Mouse (Mus musculus) cortical plate, adult 2 months (tissue): Measurements from ENCODE around the gene Klre1.

Experiments used
- CTCF ChIP-seq: fragments of 200-500 bp; IDR thresholded peaks from 2 replicates; pipeline ENCODE4 v1.5.1; 2011; ENCODE audit warnings: mild to moderate bottlenecking, control low read depth, low read length; ENCODE audit not compliant: insufficient read depth; ENCODE audit errors: extremely low read depth
- POLR2A ChIP-seq: fragments of 200-500 bp; IDR thresholded peaks from 2 replicates; pipeline ENCODE4 v1.6.1; 2011; ENCODE audit warnings: mild to moderate bottlenecking, low read length, control low read depth; ENCODE audit not compliant: insufficient read depth; ENCODE audit errors: extremely low read depth

DNA sequence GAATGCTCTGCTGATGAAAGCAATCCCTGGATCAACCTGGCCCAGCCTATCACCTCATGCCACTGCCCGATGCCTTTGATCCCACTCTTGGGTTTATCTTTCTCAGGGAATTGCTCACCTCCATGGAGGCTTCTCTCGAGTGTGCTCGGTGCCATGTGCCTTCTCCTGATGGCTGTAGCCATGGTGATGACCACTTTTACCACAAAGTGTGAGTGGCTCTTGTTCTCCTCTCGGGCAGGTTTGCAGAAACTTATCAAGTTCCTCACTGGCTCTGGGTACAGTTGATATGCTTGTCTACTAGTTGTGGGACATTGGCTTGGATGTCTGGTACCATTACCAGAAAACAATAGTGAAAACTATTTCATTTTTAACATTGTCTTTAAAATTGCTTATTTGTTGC lies 4.2 kb downstream of the Klre1 start:
- TF ChIP-seq POLR2A (no peak), CTCF (no peak)
